Mouse (Mus musculus) liver, embryonic 14.5 days (tissue): Measurements from ENCODE around the gene Slc44a5.

Source experiments
- CTCF ChIP-seq: IDR thresholded peaks from 2 replicates; pipeline ENCODE4 v1.5.1; 2016; ENCODE audit warnings: antibody characterized with exemption, low read depth, control low read depth
- EP300 ChIP-seq: IDR thresholded peaks from 2 replicates; pipeline ENCODE4 v1.6.1; 2016; ENCODE audit warnings: antibody characterized with exemption, low read depth

DNA sequence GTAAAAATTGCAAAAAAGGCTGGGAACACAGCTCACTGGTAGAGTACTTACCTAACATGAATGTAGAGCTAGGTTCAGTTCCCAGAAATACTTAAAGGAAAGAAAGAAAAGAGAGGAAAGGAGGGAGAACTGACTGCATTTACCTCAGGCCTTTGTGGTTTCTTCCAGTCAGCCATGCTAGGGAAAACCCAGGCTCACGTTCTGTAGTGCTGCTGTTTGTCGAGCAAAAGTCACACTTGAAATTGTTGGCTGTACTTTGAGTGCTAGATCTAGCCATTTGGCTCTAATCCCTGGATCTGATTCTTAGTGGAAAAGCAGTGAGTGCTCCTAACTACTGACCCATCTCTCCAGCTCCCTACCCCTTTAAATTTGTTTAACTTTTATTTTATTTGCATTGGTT, 25.1 kb upstream of the Slc44a5 start:
- TF ChIP-seq CTCF (no peak), EP300 (no peak)
